Mouse (Mus musculus) MEL (cell line): Measurements from ENCODE around the gene Olfr545. TPM values are rescaled to one million over a fixed set of nuclear protein-coding genes. Genes with fewer than 3 reads are reported as not detected.
A peak's percentile ranks its signal among the peaks of the same experiment; 100 is the strongest.

Source experiments
- DNase-seq: peaks from one replicate; pipeline ENCODE4 v3.0.0; 2011; ENCODE audit warnings: low read depth, low spot score
- H3K27ac ChIP-seq: 2 replicates; pipeline ENCODE4 v1.5.1; 2012; ENCODE audit warnings: low read depth, mild to moderate bottlenecking, control low read depth, low read length, moderate library complexity; ENCODE audit not compliant: control insufficient read depth
- H3K27me3 ChIP-seq, 2 experiments: fragments of 150-350 bp in 1 of 2; sonication (generic) in 1 of 2; 2 replicates each; pipeline ENCODE4 v1.6.1; 2012; ENCODE audit warnings: low read length in 2 of 2, mild to moderate bottlenecking in 2 of 2, improper control_type of control experiment in 1 of 2, moderate library complexity in 1 of 2; ENCODE audit not compliant: insufficient read depth in 2 of 2, control insufficient read depth in 1 of 2
- H3K36me3 ChIP-seq, 2 experiments: 2 replicates each; pipeline ENCODE4 v1.6.1; 2012 to 2014; ENCODE audit warnings: low read length in 2 of 2, improper control_type of control experiment in 1 of 2, inconsistent platforms in 1 of 2, mild to moderate bottlenecking in 1 of 2; ENCODE audit not compliant: insufficient read depth in 2 of 2, control insufficient read depth in 1 of 2
- H3K4me1 ChIP-seq, 2 experiments: fragments of 150-350 bp in 1 of 2; sonication (generic) in 1 of 2; 2 replicates each; pipeline ENCODE4 v1.6.1; 2012; ENCODE audit warnings: low read length in 2 of 2, improper control_type of control experiment in 1 of 2, mild to moderate bottlenecking in 1 of 2; ENCODE audit not compliant: insufficient read depth in 2 of 2, control insufficient read depth in 1 of 2
- H3K4me3 ChIP-seq, 2 experiments: fragments of 150-350 bp in 1 of 2; sonication (generic) in 1 of 2; 2 replicates each; pipeline ENCODE4 v1.5.1; 2012; ENCODE audit warnings: low read depth in 2 of 2, low read length in 2 of 2, mild to moderate bottlenecking in 2 of 2, moderate library complexity in 2 of 2, control low read depth in 1 of 2, improper control_type of control experiment in 1 of 2; ENCODE audit not compliant: control insufficient read depth in 1 of 2, insufficient read depth in 1 of 2
- H3K79me2 ChIP-seq: 2 replicates; pipeline ENCODE4 v1.6.1; 2012; ENCODE audit warnings: mild to moderate bottlenecking, low read length, moderate library complexity; ENCODE audit not compliant: control insufficient read depth, poor library complexity, insufficient read depth
- H3K9ac ChIP-seq: 2 replicates; pipeline ENCODE4 v1.6.1; 2012; ENCODE audit warnings: low read depth, mild to moderate bottlenecking, control low read depth, low read length, moderate library complexity; ENCODE audit not compliant: control insufficient read depth, poor library complexity, severe bottlenecking
- H3K9me3 ChIP-seq: fragments of 150-350 bp; sonication (generic); replicated peaks from 2 replicates; pipeline ENCODE4 v1.6.1; 2012; ENCODE audit warnings: mild to moderate bottlenecking, low read length, improper control_type of control experiment, moderate library complexity; ENCODE audit not compliant: insufficient read depth
- BHLHE40 ChIP-seq: IDR thresholded peaks from 2 replicates; pipeline ENCODE4 v1.6.1; 2012; ENCODE audit warnings: low read depth, mild to moderate bottlenecking, inconsistent platforms, low read length, improper control_type of control experiment, borderline replicate concordance
- CHD1 ChIP-seq: IDR thresholded peaks from 2 replicates; pipeline ENCODE4 v1.6.1; 2012; ENCODE audit warnings: low read depth, mild to moderate bottlenecking, inconsistent platforms, low read length, improper control_type of control experiment
- CTCF ChIP-seq, 3 experiments: IDR thresholded peaks in 2 of 3; conservative IDR thresholded peaks in 1 of 3; 2 replicates each; pipeline ENCODE4 v1.5.1; 2011 to 2012; ENCODE audit warnings: low read length in 3 of 3, low read depth in 2 of 3, mild to moderate bottlenecking in 2 of 3, improper control_type of control experiment in 1 of 3, inconsistent platforms in 1 of 3, mixed read lengths in 1 of 3, moderate library complexity in 1 of 3; ENCODE audit not compliant: control insufficient read depth in 1 of 3, insufficient read depth in 1 of 3, poor library complexity in 1 of 3, severe bottlenecking in 1 of 3
- ELF1 ChIP-seq: IDR thresholded peaks from 2 replicates; pipeline ENCODE4 v1.6.1; 2014; ENCODE audit warnings: low read depth, mild to moderate bottlenecking, inconsistent platforms, low read length, improper control_type of control experiment, moderate library complexity
- EP300 ChIP-seq, 2 experiments: IDR thresholded peaks; 2 replicates each; pipeline ENCODE4 v1.6.1; 2011; ENCODE audit warnings: improper control_type of control experiment in 2 of 2, low read length in 2 of 2, low read depth in 1 of 2, mild to moderate bottlenecking in 1 of 2
- ETS1 ChIP-seq: IDR thresholded peaks from 2 replicates; pipeline ENCODE4 v1.6.1; 2012; ENCODE audit warnings: low read depth, mild to moderate bottlenecking, inconsistent platforms, low read length, improper control_type of control experiment, moderate library complexity
- GABPA ChIP-seq: IDR thresholded peaks from 2 replicates; pipeline ENCODE4 v1.6.1; 2012; ENCODE audit warnings: low read depth, mild to moderate bottlenecking, inconsistent platforms, low read length, improper control_type of control experiment, moderate library complexity
- GATA1 ChIP-seq: IDR thresholded peaks from 2 replicates; pipeline ENCODE4 v1.6.1; 2011; ENCODE audit warnings: low read depth, low read length, improper control_type of control experiment
- MAFK ChIP-seq: IDR thresholded peaks from 2 replicates; pipeline ENCODE4 v1.6.1; 2011; ENCODE audit warnings: low read depth, mild to moderate bottlenecking, low read length, improper control_type of control experiment, borderline replicate concordance
- MAX ChIP-seq: IDR thresholded peaks from 2 replicates; pipeline ENCODE4 v1.6.1; 2011; ENCODE audit warnings: low read length, improper control_type of control experiment
- MAZ ChIP-seq: IDR thresholded peaks from 2 replicates; pipeline ENCODE4 v1.6.1; 2012; ENCODE audit warnings: low read depth, mild to moderate bottlenecking, inconsistent platforms, low read length, improper control_type of control experiment
- MXI1 ChIP-seq: IDR thresholded peaks from 2 replicates; pipeline ENCODE4 v1.6.1; 2011; ENCODE audit warnings: mild to moderate bottlenecking, low read depth, low read length, improper control_type of control experiment
- MYB ChIP-seq: IDR thresholded peaks from 2 replicates; pipeline ENCODE4 v1.6.1; 2011; ENCODE audit warnings: mild to moderate bottlenecking, low read depth, low read length, improper control_type of control experiment
- POLR2A ChIP-seq, 2 experiments: IDR thresholded peaks; 2 replicates each; pipeline ENCODE4 v1.6.1; 2011 to 2012; ENCODE audit warnings: low read length in 2 of 2, mild to moderate bottlenecking in 2 of 2, control low read depth in 1 of 2, improper control_type of control experiment in 1 of 2, low read depth in 1 of 2, moderate library complexity in 1 of 2; ENCODE audit not compliant: control insufficient read depth in 1 of 2, insufficient read depth in 1 of 2, poor library complexity in 1 of 2
- POLR2AphosphoS5 ChIP-seq: IDR thresholded peaks from 2 replicates; pipeline ENCODE4 v1.6.1; 2012; ENCODE audit warnings: low read depth, borderline replicate concordance, mild to moderate bottlenecking, inconsistent platforms, low read length, moderate library complexity, mixed read lengths
- RAD21 ChIP-seq: IDR thresholded peaks from 2 replicates; pipeline ENCODE4 v1.6.1; 2011; ENCODE audit warnings: mild to moderate bottlenecking, low read depth, low read length, improper control_type of control experiment
- RCOR1 ChIP-seq: IDR thresholded peaks from 2 replicates; pipeline ENCODE4 v1.6.1; 2012; ENCODE audit warnings: low read depth, mild to moderate bottlenecking, inconsistent platforms, low read length, improper control_type of control experiment
- SIN3A ChIP-seq: IDR thresholded peaks from 2 replicates; pipeline ENCODE4 v1.6.1; 2012; ENCODE audit warnings: low read length, improper control_type of control experiment, inconsistent platforms
- TCF12 ChIP-seq: IDR thresholded peaks from 2 replicates; pipeline ENCODE4 v1.6.1; 2014; ENCODE audit warnings: low read depth, mild to moderate bottlenecking, inconsistent platforms, low read length, improper control_type of control experiment, moderate library complexity
- USF2 ChIP-seq, 2 experiments: IDR thresholded peaks; 2 replicates each; pipeline ENCODE4 v1.6.1; 2011 to 2012; ENCODE audit warnings: improper control_type of control experiment in 2 of 2, low read length in 2 of 2, borderline replicate concordance in 1 of 2, inconsistent platforms in 1 of 2, low read depth in 1 of 2, mild to moderate bottlenecking in 1 of 2; ENCODE audit not compliant: insufficient read depth in 1 of 2
- ZKSCAN1 ChIP-seq: IDR thresholded peaks from 2 replicates; pipeline ENCODE4 v1.6.1; 2012; ENCODE audit warnings: low read depth, mild to moderate bottlenecking, inconsistent platforms, low read length, improper control_type of control experiment, moderate library complexity
- ZNF384 ChIP-seq: IDR thresholded peaks from 2 replicates; pipeline ENCODE4 v1.6.1; 2012; ENCODE audit warnings: low read depth, mild to moderate bottlenecking, inconsistent platforms, low read length, improper control_type of control experiment
- polyA plus RNA-seq, 2 experiments: library from polyadenylated mRNA; stranded (reverse) in 1 of 2; unstranded in 1 of 2; fragments of >175 nt in 1 of 2; fragments of >200 nt in 1 of 2; gene quantifications; 2 replicates each; pipeline versions ENCODE4 v1.2.1 to v1.2.4; 2012; ENCODE audit warnings: low replicate concordance in 2 of 2, low read depth in 1 of 2; ENCODE audit not compliant: insufficient read length in 2 of 2, insufficient read depth in 1 of 2, missing spikeins in 1 of 2
- total RNA-seq: library from RNA; depleted of rRNA; stranded (reverse); fragments of 300-350 nt; gene quantifications from 2 replicates; pipeline ENCODE4 v1.2.3, GENCODE M21; 2012

Olfr545 gene
- total and polyA plus RNA-seq, 3 experiments, result 0.12 to 0.25 TPM; not detected in 1

DNA sequence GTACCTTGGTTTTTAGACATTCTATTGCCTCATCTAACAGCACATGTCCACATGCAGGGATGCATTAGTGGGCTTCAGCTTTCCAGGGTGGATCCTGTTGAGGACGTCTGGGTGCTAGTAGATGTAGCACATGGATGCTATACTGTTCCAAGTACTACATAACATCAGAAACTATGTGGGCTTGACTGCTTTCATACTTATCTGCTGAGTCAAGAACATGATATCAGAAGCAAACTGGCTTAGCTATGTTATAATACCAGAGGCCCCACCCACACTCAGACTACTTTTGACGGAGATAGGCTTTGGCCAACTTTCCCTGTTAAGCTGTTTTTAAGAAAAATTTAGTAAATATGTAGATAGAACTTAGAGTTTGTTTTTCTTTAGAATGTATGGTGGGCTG is 55.1 kb downstream of the Olfr545 start:
- DNase-seq, result peak; percentile 74
- TF ChIP-seq ETS1 (peak; percentile 52), GABPA (no peak), EP300 (IDR thresholded peaks at IDR 0.05; ENCODE audit: low read depth in 1 of 2, low read length in 2 of 2) (peak; percentile 11 to 49; a peak in 1 of 4 replicates), SIN3A (peak; percentile 63), MYB (no peak), MXI1 (peak; percentile 78), TCF12 (0 out of 2 replicates have a peak, but pooled peaks have one; percentile 24), MAFK (peak; percentile 58; the same call in 1 of the 2 replicates), CHD1 (no peak), GATA1 (peak; percentile 64)
- H3K9me3 ChIP-seq, result no peaks in the 10 kb centered on the region
- H3K36me3 ChIP-seq, result peaks cover 30 to 31% of the 10 kb centered on the region in 2 experiments
- no peaks in the 10 kb centered on the region for H3K27me3 ChIP-seq
- H3K4me3 ChIP-seq, result peak overlapping the region; percentile 26 to 28
- H3K27ac ChIP-seq, result peak overlapping the region; percentile 44
- H3K4me1 ChIP-seq, result peaks cover 8 to 20% of the 10 kb centered on the region in 2 experiments
- peak overlapping the region; percentile 52 for H3K9ac ChIP-seq
- H3K79me2 ChIP-seq, result peaks cover 31% of the 10 kb centered on the region

DNA sequence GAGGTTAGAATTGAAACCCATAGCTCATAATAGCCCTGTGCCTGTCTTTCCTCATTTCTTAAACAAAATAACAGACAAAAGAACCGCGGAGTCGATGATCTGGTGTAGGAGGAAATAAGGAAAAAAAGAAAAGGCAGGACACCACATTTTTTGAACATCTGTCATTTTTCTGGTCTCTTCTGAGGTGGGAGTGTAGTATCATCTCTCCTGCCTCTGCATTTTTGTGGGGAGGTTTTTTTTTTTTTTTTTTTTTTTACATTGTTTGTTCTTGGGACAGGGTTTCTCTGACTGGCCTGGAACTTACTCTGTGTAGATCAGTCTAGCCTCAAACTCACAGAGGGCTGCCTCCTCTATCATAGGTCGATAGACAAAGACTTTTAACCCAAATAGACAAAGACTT is 56.9 kb downstream of the Olfr545 start:
- Histone ChIP-seq H3K27ac (peak overlapping the region; percentile 98), H3K9ac (peak overlapping the region; percentile 99), H3K9me3 (no peaks in the 10 kb centered on the region), H3K4me3 (peak overlapping the region; percentile 49 to 99), H3K4me1 (peaks cover 8 to 20% of the 10 kb centered on the region in 2 experiments), H3K79me2 (peaks cover 31% of the 10 kb centered on the region), H3K36me3 (peaks cover 17 to 32% of the 10 kb centered on the region in 2 experiments), H3K27me3 (no peaks in the 10 kb centered on the region)
- no peak for TF ChIP-seq BHLHE40
- no peak for TF ChIP-seq USF2 (IDR thresholded peaks at IDR 0.05; ENCODE audit: borderline replicate concordance in 1 of 2, insufficient read depth in 1 of 2, low read depth in 1 of 2, low read length in 2 of 2)
- TF ChIP-seq POLR2AphosphoS5, result no peak
- TF ChIP-seq CHD1, result no peak
- no peak for TF ChIP-seq RAD21
- no peak for TF ChIP-seq RCOR1
- TF ChIP-seq CTCF (IDR thresholded peaks at IDR 0.05 in 2 of 3, conservative IDR thresholded peaks at IDR 0.05 in 1 of 3; ENCODE audit: control insufficient read depth in 1 of 3, insufficient read depth in 1 of 3, low read depth in 2 of 3, low read length in 3 of 3, poor library complexity in 1 of 3, severe bottlenecking in 1 of 3), result no peak
- TF ChIP-seq MAZ, result no peak
- TF ChIP-seq ELF1, result no peak
- peak; percentile 73 for TF ChIP-seq ZNF384
- TF ChIP-seq POLR2A (IDR thresholded peaks at IDR 0.05; ENCODE audit: control insufficient read depth in 1 of 2, insufficient read depth in 1 of 2, low read depth in 1 of 2, low read length in 2 of 2, poor library complexity in 1 of 2), result no peak
- TF ChIP-seq MAX, result no peak
- TF ChIP-seq TCF12, result no peak
- peak; percentile 13; the same call in 1 of the 2 replicates for TF ChIP-seq MXI1
- no peak for TF ChIP-seq ZKSCAN1
- no peak for DNase-seq
